Mouse (Mus musculus) liver, postnatal 0 days (tissue): ENCODE measurements around the gene Azin2.

ENCODE experiments used
- CTCF ChIP-seq: sonication (generic); IDR thresholded peaks from 2 replicates; pipeline ENCODE4 v1.5.1; 2016; ENCODE audit warnings: antibody characterized with exemption, low read depth
- EP300 ChIP-seq: IDR thresholded peaks from 2 replicates; pipeline ENCODE4 v1.6.1; 2016; ENCODE audit warnings: antibody characterized with exemption, low read depth, mild to moderate bottlenecking

- TF ChIP-seq CTCF, result no peak
- no peak for TF ChIP-seq EP300
These were observed 70.1 kb downstream of the Azin2 start for GRCm38 (mm10) chr4:128892188-128892587.
